Mouse (Mus musculus): ENCODE results near the gene Gh. TPM values are rescaled to one million over a fixed set of nuclear protein-coding genes. Genes with fewer than 3 reads are reported as not detected.

Gene Gh
- polyA plus RNA-seq, 1 experiment, result not detected

Other genes starting within 250 kb of the Gh start
- gene Taco1, start 235.8 kb downstream of the Gh start, polyA plus RNA-seq (2012; fragmentation: generic; extraction: Trizol), result 21.2 TPM
- 21.9 TPM for gene Map3k3, start 217.3 kb downstream of the Gh start, polyA plus RNA-seq (2012; fragmentation: generic; extraction: Trizol)
- gene Gm10840, start 141.0 kb downstream of the Gh start, polyA plus RNA-seq (2012; fragmentation: generic; extraction: Trizol), result not detected
- gene Limd2, start 141.0 kb downstream of the Gh start, polyA plus RNA-seq (2012; fragmentation: generic; extraction: Trizol), result 36.4 TPM
- 25.9 TPM for gene Strada, start 99.7 kb downstream of the Gh start, polyA plus RNA-seq (2012; fragmentation: generic; extraction: Trizol)
- gene Ccdc47, start 85.5 kb downstream of the Gh start, polyA plus RNA-seq (2012; fragmentation: generic; extraction: Trizol), result 31.6 TPM
- 22.0 TPM for gene Ddx42, start 84.9 kb downstream of the Gh start, polyA plus RNA-seq (2012; fragmentation: generic; extraction: Trizol)
- 36.1 TPM for gene Ftsj3, start 45.8 kb downstream of the Gh start, polyA plus RNA-seq (2012; fragmentation: generic; extraction: Trizol)
- gene Psmc5, start 45.7 kb downstream of the Gh start, polyA plus RNA-seq (2012; fragmentation: generic; extraction: Trizol), result 305 TPM
- 42.9 TPM for gene Smarcd2, start 28.9 kb downstream of the Gh start, polyA plus RNA-seq (2012; fragmentation: generic; extraction: Trizol)
- 0.11 TPM for gene Tcam1, start 25.2 kb downstream of the Gh start, polyA plus RNA-seq (2012; fragmentation: generic; extraction: Trizol)
- not detected for gene Cd79b, start 12.9 kb upstream of the Gh start, polyA plus RNA-seq (2012; fragmentation: generic; extraction: Trizol)
- 15.3 TPM for gene Scn4a, start 51.4 kb upstream of the Gh start, polyA plus RNA-seq (2012; fragmentation: generic; extraction: Trizol)
- 0.32 TPM for gene Prr29, start 63.6 kb upstream of the Gh start, polyA plus RNA-seq (2012; fragmentation: generic; extraction: Trizol)
- not detected for gene Icam2, start 86.2 kb upstream of the Gh start, polyA plus RNA-seq (2012; fragmentation: generic; extraction: Trizol)
- gene Ern1, start 186.0 kb upstream of the Gh start, polyA plus RNA-seq (2012; fragmentation: generic; extraction: Trizol), result 20.4 TPM